Mouse (Mus musculus) effector memory CD4-positive, alpha-beta T cell, adult 5 months (primary cell): ENCODE measurements around the gene Olfr402. TPM values are rescaled to one million over a fixed set of nuclear protein-coding genes. Genes with fewer than 3 reads are reported as not detected.

Experiments used
- polyA plus RNA-seq: library from polyadenylated mRNA; unstranded; fragments of 100-300 nt; shearing (Covaris generic); gene quantifications from one replicate; pipeline ENCODE4 v1.2.1, GENCODE M21; 2017

Olfr402 gene
- not detected for polyA plus RNA-seq

DNA sequence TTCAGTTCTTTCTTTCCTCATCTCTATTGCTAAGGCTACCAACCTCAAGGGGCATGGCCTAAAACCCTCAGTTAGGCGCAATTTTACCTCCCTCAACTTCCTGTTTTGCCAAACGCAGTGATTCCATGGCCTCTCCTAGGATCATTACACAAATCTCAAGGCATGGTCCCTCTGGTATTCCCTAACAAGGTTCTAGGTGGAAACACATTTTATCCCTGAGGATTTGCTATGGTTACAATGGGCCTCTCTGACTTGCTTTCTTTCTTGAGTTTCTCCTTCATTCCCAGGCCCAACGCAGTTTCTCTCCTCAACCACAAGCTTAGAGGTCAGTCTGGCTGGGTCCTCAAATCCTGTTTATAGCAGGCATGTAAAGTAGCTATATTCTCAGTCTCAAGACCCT, at the start of gene Olfr402:
TSS of gene Olfr402 (plus strand) at position 301 of the 400 bp plus-strand sequence.

DNA sequence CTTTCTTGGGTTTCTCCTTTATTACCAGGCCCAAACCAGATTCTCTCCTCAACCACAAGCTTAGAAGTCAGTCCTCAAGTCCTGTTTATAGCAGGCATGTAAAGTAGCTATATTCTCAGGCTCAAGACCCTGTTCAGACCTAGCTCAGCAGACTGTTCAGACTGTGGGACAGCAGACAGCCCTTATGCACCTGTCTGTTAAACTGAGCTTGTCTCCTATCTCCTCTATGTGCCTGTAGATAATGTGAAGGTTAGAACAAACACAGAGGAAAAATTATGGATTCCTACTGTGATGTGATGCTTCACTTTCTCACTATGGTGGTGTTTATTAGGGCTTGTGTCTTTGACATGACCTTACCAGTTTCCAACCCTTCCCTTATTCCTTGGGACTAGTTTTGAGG, 39.9 kb upstream of the Olfr402 start, which contains the start of gene Olfr401:
TSS of gene Olfr401 (plus strand) at position 301 of the 400 bp plus-strand sequence.

DNA sequence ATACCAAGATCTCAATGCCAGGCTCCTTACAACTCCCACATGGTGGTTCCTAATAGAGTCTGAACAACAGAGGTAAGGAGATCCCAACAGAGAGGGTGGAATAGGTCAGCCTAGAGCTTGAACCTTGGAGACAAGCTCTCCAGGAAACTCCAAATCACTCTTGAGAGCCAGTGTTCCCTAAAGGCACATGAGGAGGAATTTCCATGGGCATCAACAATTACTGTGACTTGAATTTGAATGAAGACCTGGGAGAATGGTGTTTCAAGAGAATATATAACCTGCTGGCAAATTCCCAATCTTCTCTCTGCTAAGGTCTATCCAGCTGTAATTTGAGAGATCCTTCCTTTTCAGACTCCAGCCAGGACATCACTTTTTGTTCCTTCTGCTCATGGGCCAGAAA, 32.6 kb downstream of the Olfr402 start, which contains the start of gene Olfr403:
TSS of gene Olfr403 (plus strand) at position 301 of the 400 bp plus-strand sequence.

Other genes with a start within 250 kb of the Olfr402 start
- not detected for gene Olfr395, start 244.2 kb upstream of the Olfr402 start, polyA plus RNA-seq
- not detected for gene Olfr23, start 216.9 kb upstream of the Olfr402 start, polyA plus RNA-seq
- not detected for gene Olfr397, start 192.7 kb upstream of the Olfr402 start, polyA plus RNA-seq
- gene Olfr398, start 163.1 kb upstream of the Olfr402 start, polyA plus RNA-seq: not detected
- not detected for gene Olfr139, start 97.0 kb upstream of the Olfr402 start, polyA plus RNA-seq
- gene Olfr399, start 96.9 kb upstream of the Olfr402 start, polyA plus RNA-seq: not detected
- gene Zfp616, start 83.6 kb upstream of the Olfr402 start, polyA plus RNA-seq: not detected
- not detected for gene Olfr401, start 39.8 kb upstream of the Olfr402 start, polyA plus RNA-seq
- not detected for gene Olfr403, start 32.7 kb downstream of the Olfr402 start, polyA plus RNA-seq
- gene Olfr43, start 57.9 kb downstream of the Olfr402 start, polyA plus RNA-seq: not detected
- not detected for gene Olfr406, start 106.3 kb downstream of the Olfr402 start, polyA plus RNA-seq
- not detected for gene Olfr59, start 130.2 kb downstream of the Olfr402 start, polyA plus RNA-seq
- gene Olfr410, start 184.5 kb downstream of the Olfr402 start, polyA plus RNA-seq: not detected
- gene Olfr411, start 199.1 kb downstream of the Olfr402 start, polyA plus RNA-seq: not detected
- gene Olfr412, start 208.5 kb downstream of the Olfr402 start, polyA plus RNA-seq: not detected